Mouse (Mus musculus) midbrain, embryonic 11.5 days (tissue): ENCODE data around the gene Myrip. TPM values are rescaled to one million over a fixed set of nuclear protein-coding genes. Genes with fewer than 3 reads are reported as not detected.

Experiments
- ATAC-seq: fragments of 200-750 bp; cut with Nextera tagmentation; 2 replicates; pipeline ENCODE4 v1.8.0; 2017; ENCODE audit warnings: moderate TSS enrichment, moderate library complexity; ENCODE audit not compliant: low FRiP score
- DNase-seq: peaks from one replicate; pipeline ENCODE4 v3.0.0; 2015; ENCODE audit warnings: low spot score; ENCODE audit errors: missing footprints
- H3K27ac ChIP-seq: fragments of 300-500 bp; sonication (generic); 2 replicates; pipeline ENCODE4 v1.5.1; 2014; ENCODE audit warnings: low read depth, low read length
- H3K27me3 ChIP-seq: fragments of 300-500 bp; sonication (generic); 2 replicates; pipeline ENCODE4 v1.6.1; 2014; ENCODE audit warnings: mild to moderate bottlenecking, low read length, moderate library complexity, mixed read lengths; ENCODE audit not compliant: control insufficient read depth, insufficient read depth
- H3K36me3 ChIP-seq: fragments of 300-500 bp; sonication (generic); 2 replicates; pipeline ENCODE4 v1.6.1; 2014; ENCODE audit warnings: mild to moderate bottlenecking, low read length, moderate library complexity, mixed read lengths; ENCODE audit not compliant: control insufficient read depth, insufficient read depth
- H3K4me1 ChIP-seq: fragments of 300-500 bp; sonication (generic); 2 replicates; pipeline ENCODE4 v1.6.1; 2014; ENCODE audit warnings: low read length; ENCODE audit not compliant: control insufficient read depth, insufficient read depth
- H3K4me2 ChIP-seq: fragments of 300-500 bp; sonication (generic); 2 replicates; pipeline ENCODE4 v1.6.1; 2014; ENCODE audit warnings: mild to moderate bottlenecking, moderate library complexity
- H3K4me3 ChIP-seq: fragments of 300-500 bp; sonication (generic); 2 replicates; pipeline ENCODE4 v1.5.1; 2014; ENCODE audit warnings: low read depth, low read length
- H3K9ac ChIP-seq: fragments of 300-500 bp; sonication (generic); 2 replicates; pipeline ENCODE4 v1.6.1; 2014; ENCODE audit warnings: low read length
- H3K9me3 ChIP-seq: fragments of 300-500 bp; sonication (generic); 2 replicates; pipeline ENCODE4 v1.6.1; 2016; ENCODE audit warnings: low read length; ENCODE audit not compliant: control insufficient read depth
- WGBS: fragments of 180-500 bp; shearing (Covaris S2); extraction: QIAGEN DNeasy Blood & Tissue Kit; methylation state at CpG from one replicate; pipeline ENCODE4 v1.1.7; 2014; 5-methylcytosine and 5-hydroxymethylcytosine counted together
- polyA plus RNA-seq: library from polyadenylated mRNA; unstranded; fragments of >200 nt; fragmentation: Nextera tagmentation; extraction: Ambion mirVana; gene quantifications from 2 replicates; pipeline ENCODE4 v1.2.1, GENCODE M21; 2014

Myrip gene
- polyA plus RNA-seq, 1 experiment from 2014 or later: 1.6 TPM

DNA sequence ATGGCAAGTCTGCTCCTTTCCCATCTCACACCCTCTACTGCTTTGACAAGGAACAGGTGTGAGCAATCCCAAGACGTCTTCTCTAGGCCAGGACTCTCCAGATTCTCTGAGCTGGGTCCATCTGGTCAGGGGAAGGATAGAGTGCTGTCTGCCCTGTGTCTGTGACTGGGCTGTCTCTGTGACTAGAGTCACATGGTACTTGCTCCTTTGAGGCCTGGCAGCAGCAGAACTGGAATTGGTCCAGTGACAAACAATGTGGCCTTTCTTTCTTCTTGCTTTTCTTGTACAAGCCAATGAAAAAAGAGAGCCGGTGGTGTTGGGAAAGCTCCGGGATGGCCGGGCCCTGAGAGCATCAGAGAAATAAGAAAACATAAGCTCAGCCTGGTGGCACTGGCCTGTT is 47.8 kb downstream of the Myrip start:
- no peak overlapping the region for H3K4me2 ChIP-seq
- no peaks in the 10 kb centered on the region for H3K9me3 ChIP-seq
- ATAC-seq (no peak), DNase-seq (no peak)
- no peaks in the 10 kb centered on the region for H3K36me3 ChIP-seq
- 72% methylated on average over 4 of the region's 4 CpGs for WGBS
- no peak overlapping the region for H3K9ac ChIP-seq
- no peak overlapping the region for H3K27ac ChIP-seq
- peaks cover 7% of the 10 kb centered on the region for H3K4me1 ChIP-seq
- H3K4me3 ChIP-seq: no peak overlapping the region
- no peaks in the 10 kb centered on the region for H3K27me3 ChIP-seq

- WGBS: 71% methylated on average over 6 of the region's 6 CpGs
- ATAC-seq (no peak), DNase-seq (peak; percentile 79)
- Histone ChIP-seq H3K9ac (no peak overlapping the region), H3K27ac (no peak overlapping the region), H3K4me3 (no peak overlapping the region), H3K4me1 (peaks cover 7% of the 10 kb centered on the region), H3K9me3 (no peaks in the 10 kb centered on the region), H3K27me3 (no peaks in the 10 kb centered on the region), H3K4me2 (no peak overlapping the region), H3K36me3 (no peaks in the 10 kb centered on the region)
Measured at GRCm38 (mm10) chr9:120350346-120350745, 49.0 kb downstream of the Myrip start.

DNA sequence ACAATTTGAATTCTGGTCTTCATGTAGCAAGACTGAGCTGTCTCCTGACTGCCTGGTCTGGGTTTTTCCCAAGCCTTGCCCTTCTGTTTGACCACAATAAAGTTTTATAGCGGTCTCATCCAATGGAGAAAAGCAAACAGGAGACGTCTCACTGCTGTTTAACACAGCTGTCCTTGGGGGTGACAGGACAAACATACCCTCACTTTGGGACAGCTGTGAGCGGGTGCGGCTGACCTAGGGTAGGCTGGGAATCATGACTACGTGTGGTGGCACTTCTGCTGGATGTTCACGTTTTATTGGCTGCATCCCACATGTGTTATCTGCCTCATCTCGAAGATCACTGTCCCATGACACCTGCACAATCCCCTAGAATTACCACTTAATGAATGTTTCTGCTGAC is 49.7 kb downstream of the Myrip start:
- Histone ChIP-seq H3K27me3 (no peaks in the 10 kb centered on the region), H3K9me3 (no peaks in the 10 kb centered on the region), H3K4me1 (peaks cover 5% of the 10 kb centered on the region), H3K36me3 (no peaks in the 10 kb centered on the region), H3K27ac (no peak overlapping the region), H3K9ac (no peak overlapping the region), H3K4me3 (no peak overlapping the region), H3K4me2 (no peak overlapping the region)
- WGBS: 82% methylated on average over 7 of the region's 7 CpGs
- ATAC-seq (no peak), DNase-seq (peak; percentile 72)

DNA sequence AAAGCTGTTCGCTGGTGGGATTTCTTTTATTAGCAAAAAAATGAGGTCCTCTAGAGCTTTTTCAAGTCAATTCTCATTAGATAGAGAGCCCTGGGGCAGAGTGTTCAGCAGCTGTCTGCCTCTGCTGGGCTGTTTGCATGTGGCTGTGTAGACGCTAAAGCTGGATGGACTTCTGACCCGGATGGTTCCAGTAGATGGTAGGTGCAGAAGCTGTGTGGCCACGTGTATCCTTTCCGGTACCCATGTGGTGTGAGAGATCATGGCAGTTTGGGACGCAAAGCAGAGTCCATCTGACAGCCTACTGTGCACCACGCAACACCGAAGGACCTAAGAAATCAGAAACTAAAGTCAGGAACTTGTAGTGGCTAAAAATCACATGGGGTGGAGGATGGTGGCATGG is 50.2 kb downstream of the Myrip start:
- 91% methylated on average over 8 of the region's 8 CpGs for WGBS

DNA sequence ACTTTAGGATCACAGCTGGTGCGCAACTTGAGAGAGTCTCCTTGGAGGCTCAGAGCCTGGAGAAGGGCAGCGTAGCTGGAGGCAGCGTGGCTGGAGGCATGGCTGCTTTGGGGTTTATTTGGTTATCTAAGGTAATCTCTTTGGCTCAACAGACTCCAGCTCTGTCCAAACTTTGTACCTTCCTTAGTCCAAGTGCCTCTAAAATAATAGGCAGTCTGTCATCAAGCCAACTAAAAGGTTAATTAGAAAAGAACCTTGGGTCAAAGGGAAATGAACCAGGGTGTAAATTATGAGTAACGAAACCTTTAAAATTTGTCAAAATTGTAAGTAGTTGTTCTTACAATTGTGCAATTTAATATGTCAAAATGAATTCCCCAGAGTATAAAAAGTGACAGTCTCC is 51.7 kb downstream of the Myrip start:
- Histone ChIP-seq H3K36me3 (no peaks in the 10 kb centered on the region), H3K4me2 (no peak overlapping the region), H3K9ac (no peak overlapping the region), H3K4me1 (peaks cover 4% of the 10 kb centered on the region), H3K27me3 (no peaks in the 10 kb centered on the region), H3K9me3 (no peaks in the 10 kb centered on the region), H3K4me3 (no peak overlapping the region), H3K27ac (no peak overlapping the region)
- no peak for ATAC-seq
- DNase-seq: peak; percentile 41
- 89% methylated on average over 4 of the region's 4 CpGs for WGBS

More for the DNA sequence above, 50.2 kb downstream of the Myrip start:
- ATAC-seq (no peak), DNase-seq (peak; percentile 14)
- H3K9ac ChIP-seq: no peak overlapping the region
- no peak overlapping the region for H3K4me3 ChIP-seq
- H3K9me3 ChIP-seq: no peaks in the 10 kb centered on the region
- no peak overlapping the region for H3K4me2 ChIP-seq
- no peaks in the 10 kb centered on the region for H3K27me3 ChIP-seq
- no peaks in the 10 kb centered on the region for H3K36me3 ChIP-seq
- H3K4me1 ChIP-seq: peaks cover 4% of the 10 kb centered on the region
- no peak overlapping the region for H3K27ac ChIP-seq

GRCm38 (mm10) chr9:120353967-120354366 is 52.7 kb downstream of the Myrip start:
- H3K4me1 ChIP-seq: peaks cover 4% of the 10 kb centered on the region
- H3K27me3 ChIP-seq: no peaks in the 10 kb centered on the region
- H3K9me3 ChIP-seq: no peaks in the 10 kb centered on the region
- ATAC-seq (no peak), DNase-seq (peak; percentile 74)
- H3K4me3 ChIP-seq: no peak overlapping the region
- no peak overlapping the region for H3K27ac ChIP-seq
- H3K4me2 ChIP-seq: no peak overlapping the region
- H3K9ac ChIP-seq: no peak overlapping the region
- WGBS: 69% methylated on average over 3 of the region's 3 CpGs
- no peaks in the 10 kb centered on the region for H3K36me3 ChIP-seq

DNA sequence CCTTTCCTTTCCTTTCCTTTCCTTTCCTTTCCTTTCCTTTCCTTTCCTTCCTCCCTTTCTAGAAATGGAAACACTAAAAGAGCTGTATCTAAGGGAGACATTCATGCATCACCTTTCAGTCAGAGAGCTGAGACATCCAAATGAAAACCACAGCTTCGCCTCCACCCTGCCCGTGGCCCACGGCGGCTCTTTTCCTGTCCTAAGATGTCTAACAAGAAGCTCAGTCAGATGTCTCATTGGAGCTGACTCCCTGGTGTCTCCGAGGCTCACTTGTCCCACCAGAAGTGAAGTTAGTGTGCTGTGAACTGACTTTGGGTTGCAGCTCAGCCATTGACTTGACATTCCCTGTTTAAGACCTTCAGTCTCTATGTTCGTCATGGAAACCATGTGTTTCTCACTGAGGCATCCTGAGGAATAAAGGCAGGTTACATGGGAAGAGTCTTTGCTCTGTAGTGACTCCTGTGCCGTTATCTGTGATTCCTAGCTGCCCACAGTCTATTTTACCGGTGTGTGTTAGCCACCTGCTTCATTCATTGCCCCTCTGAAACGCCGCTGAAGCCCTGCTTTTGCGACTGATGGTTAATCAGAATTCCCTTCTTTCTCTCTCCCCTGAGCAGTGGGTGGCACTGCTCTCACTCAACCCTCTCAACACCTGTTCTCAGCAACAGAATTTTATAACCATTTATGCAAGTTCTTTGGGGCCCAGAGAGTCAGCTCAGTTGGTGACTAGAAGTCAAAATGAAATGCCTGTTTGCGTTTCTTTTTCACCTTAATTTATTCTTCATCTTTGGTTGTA is 53.4 kb downstream of the Myrip start:
- WGBS: 88% methylated on average over 12 of the region's 12 CpGs
- Histone ChIP-seq H3K9ac (no peak overlapping the region), H3K4me1 (no peaks in the 10 kb centered on the region), H3K27me3 (no peaks in the 10 kb centered on the region), H3K9me3 (no peaks in the 10 kb centered on the region), H3K4me2 (no peak overlapping the region), H3K27ac (no peak overlapping the region), H3K36me3 (no peaks in the 10 kb centered on the region), H3K4me3 (no peak overlapping the region)
- DNase-seq: no peak
- ATAC-seq: no peak

DNA sequence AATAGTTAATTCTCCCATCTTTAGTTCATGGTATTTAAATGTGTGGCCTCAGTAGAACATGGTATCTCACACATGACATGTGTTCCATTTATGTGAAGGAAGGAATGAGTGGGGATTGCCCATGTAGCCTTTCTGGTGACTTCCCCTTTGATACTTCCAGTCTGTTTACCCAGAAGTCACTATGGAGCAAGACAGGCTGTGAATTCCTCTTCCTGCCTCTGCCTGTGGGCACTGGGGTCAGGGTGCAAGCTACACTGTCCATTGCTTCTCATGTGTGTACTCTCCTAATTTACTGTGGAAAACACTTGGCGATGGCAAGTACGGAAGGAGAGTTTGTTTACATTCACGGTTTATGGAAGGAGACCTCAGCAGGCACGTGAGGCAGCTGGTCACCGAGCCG is 55.2 kb downstream of the Myrip start:
- H3K9me3 ChIP-seq: no peaks in the 10 kb centered on the region
- no peak for DNase-seq
- no peak overlapping the region for H3K4me3 ChIP-seq
- no peaks in the 10 kb centered on the region for H3K36me3 ChIP-seq
- 85% methylated on average over 6 of the region's 6 CpGs for WGBS
- H3K27me3 ChIP-seq: no peaks in the 10 kb centered on the region
- H3K4me1 ChIP-seq: no peaks in the 10 kb centered on the region
- H3K9ac ChIP-seq: no peak overlapping the region
- H3K4me2 ChIP-seq: no peak overlapping the region
- no peak for ATAC-seq
- no peak overlapping the region for H3K27ac ChIP-seq

GRCm38 (mm10) chr9:120358060-120358459 is 56.7 kb downstream of the Myrip start:
- no peak for DNase-seq
- Histone ChIP-seq H3K27me3 (no peaks in the 10 kb centered on the region), H3K4me1 (no peaks in the 10 kb centered on the region), H3K4me3 (no peak overlapping the region), H3K4me2 (no peak overlapping the region), H3K9me3 (no peaks in the 10 kb centered on the region), H3K27ac (no peak overlapping the region), H3K36me3 (no peaks in the 10 kb centered on the region), H3K9ac (no peak overlapping the region)
- WGBS: 78% methylated on average over 6 of the region's 6 CpGs
- ATAC-seq: no peak
